Mouse (Mus musculus): ENCODE data around the gene Tpbgl. TPM values are rescaled to one million over a fixed set of nuclear protein-coding genes. Genes with fewer than 3 reads are reported as not detected.
A peak's percentile ranks its signal among the peaks of the same experiment; 100 is the strongest.

Tpbgl gene
- polyA plus RNA-seq, 1 experiment from 2014 or later: 3.2 TPM

GRCm38 (mm10) chr7:99598722-99599121 lies 28.2 kb downstream of the Tpbgl start:
- no peak for ATAC-seq (ENCODE audit: low FRiP score)
- Histone ChIP-seq H3K4me2 (no peak overlapping the region), H3K36me3 (peaks cover 95% of the 10 kb centered on the region), H3K4me3 (replicated peaks) (no peak overlapping the region), H3K4me1 (no peaks in the 10 kb centered on the region), H3K27ac (replicated peaks) (no peak overlapping the region), H3K27me3 (replicated peaks) (no peaks in the 10 kb centered on the region), H3K9me3 (replicated peaks) (no peaks in the 10 kb centered on the region), H3K9ac (replicated peaks) (no peak overlapping the region)
- WGBS: 78% methylated on average over 4 of the region's 4 CpGs

- WGBS: 93% methylated on average over 15 of the region's 15 CpGs
- H3K36me3 ChIP-seq: peaks cover 86% of the 10 kb centered on the region
- no peak overlapping the region for H3K9ac ChIP-seq (replicated peaks)
- no peak overlapping the region for H3K4me2 ChIP-seq
- ATAC-seq (ENCODE audit: low FRiP score): no peak
- no peak overlapping the region for H3K4me3 ChIP-seq (replicated peaks)
- no peak overlapping the region for H3K27ac ChIP-seq (replicated peaks)
- no peaks in the 10 kb centered on the region for H3K27me3 ChIP-seq (replicated peaks)
- H3K9me3 ChIP-seq (replicated peaks): no peaks in the 10 kb centered on the region
- no peaks in the 10 kb centered on the region for H3K4me1 ChIP-seq
Measured at GRCm38 (mm10) chr7:99593868-99594803, 32.8 kb downstream of the Tpbgl start.

GRCm38 (mm10) chr7:99592669-99593068 lies 34.2 kb downstream of the Tpbgl start:
- no peaks in the 10 kb centered on the region for H3K27me3 ChIP-seq (replicated peaks)
- H3K4me2 ChIP-seq: no peak overlapping the region
- H3K4me3 ChIP-seq (replicated peaks): no peak overlapping the region
- peaks cover 86% of the 10 kb centered on the region for H3K36me3 ChIP-seq
- WGBS: 97% methylated on average over 3 of the region's 3 CpGs
- no peaks in the 10 kb centered on the region for H3K9me3 ChIP-seq (replicated peaks)
- H3K4me1 ChIP-seq: no peaks in the 10 kb centered on the region
- no peak overlapping the region for H3K9ac ChIP-seq (replicated peaks)
- no peak overlapping the region for H3K27ac ChIP-seq (replicated peaks)
- ATAC-seq (ENCODE audit: low FRiP score): no peak

- whole genome bisulfite sequencing: 47% methylated on average over 5 of the region's 5 CpGs
- Histone ChIP-seq H3K27ac (replicated peaks) (no peak overlapping the region), H3K4me1 (0 out of 2 replicates have a peak, but pooled peaks cover 2% of the 10 kb centered on the region), H3K9ac (replicated peaks) (no peak overlapping the region), H3K36me3 (peaks cover 76% of the 10 kb centered on the region), H3K4me3 (replicated peaks) (no peak overlapping the region), H3K4me2 (no peak overlapping the region), H3K9me3 (replicated peaks) (no peaks in the 10 kb centered on the region), H3K27me3 (replicated peaks) (no peaks in the 10 kb centered on the region)
- ATAC-seq (ENCODE audit: low FRiP score): no peak
Measured at GRCm38 (mm10) chr7:99590646-99591045, 36.3 kb downstream of the Tpbgl start.

GRCm38 (mm10) chr7:99590064-99590463 lies 36.8 kb downstream of the Tpbgl start:
- 0 out of 2 replicates have a peak, but pooled peaks cover 2% of the 10 kb centered on the region for H3K4me1 ChIP-seq
- H3K27me3 ChIP-seq (replicated peaks): no peaks in the 10 kb centered on the region
- no peak overlapping the region for H3K9ac ChIP-seq (replicated peaks)
- no peaks in the 10 kb centered on the region for H3K9me3 ChIP-seq (replicated peaks)
- H3K36me3 ChIP-seq: peaks cover 76% of the 10 kb centered on the region
- ATAC-seq (ENCODE audit: low FRiP score): peak; percentile 42; the same call in 1 of the 2 replicates
- no peak overlapping the region for H3K4me3 ChIP-seq (replicated peaks)
- no peak overlapping the region for H3K27ac ChIP-seq (replicated peaks)
- WGBS: 5% methylated on average over 3 of the region's 3 CpGs
- no peak overlapping the region for H3K4me2 ChIP-seq

GRCm38 (mm10) chr7:99585976-99586375 lies 40.9 kb downstream of the Tpbgl start:
- ATAC-seq (ENCODE audit: low FRiP score): no peak
- Histone ChIP-seq H3K36me3 (peaks cover 48% of the 10 kb centered on the region), H3K9ac (replicated peaks) (no peak overlapping the region), H3K27me3 (replicated peaks) (no peaks in the 10 kb centered on the region), H3K4me3 (replicated peaks) (no peak overlapping the region), H3K4me1 (peaks cover 14% of the 10 kb centered on the region), H3K4me2 (no peak overlapping the region), H3K27ac (replicated peaks) (no peak overlapping the region), H3K9me3 (replicated peaks) (no peaks in the 10 kb centered on the region)
- 79% methylated on average over 8 of the region's 8 CpGs for WGBS

GRCm38 (mm10) chr7:99583625-99584024 lies 43.3 kb downstream of the Tpbgl start:
- WGBS: 88% methylated on average over 5 of the region's 5 CpGs
- Histone ChIP-seq H3K36me3 (peaks cover 36% of the 10 kb centered on the region), H3K4me2 (no peak overlapping the region), H3K9ac (replicated peaks) (no peak overlapping the region), H3K27me3 (replicated peaks) (no peaks in the 10 kb centered on the region), H3K4me1 (peaks cover 34% of the 10 kb centered on the region), H3K4me3 (replicated peaks) (no peak overlapping the region), H3K27ac (replicated peaks) (no peak overlapping the region), H3K9me3 (replicated peaks) (no peaks in the 10 kb centered on the region)
- no peak for ATAC-seq (ENCODE audit: low FRiP score)

GRCm38 (mm10) chr7:99582867-99583266 lies 44.0 kb downstream of the Tpbgl start:
- peaks cover 29% of the 10 kb centered on the region for H3K36me3 ChIP-seq
- H3K4me1 ChIP-seq: peaks cover 34% of the 10 kb centered on the region
- H3K27me3 ChIP-seq (replicated peaks): no peaks in the 10 kb centered on the region
- no peaks in the 10 kb centered on the region for H3K9me3 ChIP-seq (replicated peaks)
- H3K4me3 ChIP-seq (replicated peaks): no peak overlapping the region
- H3K9ac ChIP-seq (replicated peaks): no peak overlapping the region
- H3K27ac ChIP-seq (replicated peaks): no peak overlapping the region
- no peak for ATAC-seq (ENCODE audit: low FRiP score)
- WGBS: 30% methylated on average over 4 of the region's 4 CpGs
- no peak overlapping the region for H3K4me2 ChIP-seq

GRCm38 (mm10) chr7:99582306-99582705 lies 44.6 kb downstream of the Tpbgl start:
- H3K27ac ChIP-seq (replicated peaks): no peak overlapping the region

GRCm38 (mm10) chr7:99580247-99580646 lies 46.7 kb downstream of the Tpbgl start:
- Histone ChIP-seq H3K4me2 (peak overlapping the region; percentile 43), H3K27me3 (replicated peaks) (no peaks in the 10 kb centered on the region), H3K9me3 (replicated peaks) (no peaks in the 10 kb centered on the region), H3K4me3 (replicated peaks) (no peak overlapping the region), H3K9ac (replicated peaks) (no peak overlapping the region), H3K36me3 (peaks cover 14% of the 10 kb centered on the region), H3K27ac (replicated peaks) (no peak overlapping the region), H3K4me1 (peaks cover 32% of the 10 kb centered on the region)
- ATAC-seq (ENCODE audit: low FRiP score): no peak
- 48% methylated on average over 6 of the region's 6 CpGs for WGBS

More at GRCm38 (mm10) chr7:99582306-99582705, 44.6 kb downstream of the Tpbgl start:
- Histone ChIP-seq H3K9ac (replicated peaks) (no peak overlapping the region), H3K4me3 (replicated peaks) (no peak overlapping the region), H3K4me1 (peaks cover 34% of the 10 kb centered on the region), H3K4me2 (no peak overlapping the region), H3K27me3 (replicated peaks) (no peaks in the 10 kb centered on the region), H3K9me3 (replicated peaks) (no peaks in the 10 kb centered on the region), H3K36me3 (peaks cover 24% of the 10 kb centered on the region)
- 48% methylated on average over 7 of the region's 7 CpGs for WGBS
- no peak for ATAC-seq (ENCODE audit: low FRiP score)

GRCm38 (mm10) chr7:99579491-99580190 lies 47.3 kb downstream of the Tpbgl start:
- Histone ChIP-seq H3K4me3 (replicated peaks) (0 out of 2 replicates have a peak overlapping the region, but pooled peaks have one; percentile 9), H3K9me3 (replicated peaks) (no peaks in the 10 kb centered on the region)
- ATAC-seq (ENCODE audit: low FRiP score): peak; percentile 52; the same call in 1 of the 2 replicates

More at GRCm38 (mm10) chr7:99579491-99580190, 47.3 kb downstream of the Tpbgl start:
- H3K4me2 ChIP-seq: peak overlapping the region; percentile 43
- no peaks in the 10 kb centered on the region for H3K27me3 ChIP-seq (replicated peaks)
- WGBS: 9% methylated on average over 16 of the region's 16 CpGs
- peaks cover 32% of the 10 kb centered on the region for H3K4me1 ChIP-seq
- peak overlapping the region; percentile 62 for H3K27ac ChIP-seq (replicated peaks)
- peak overlapping the region; percentile 32; the same call in 1 of the 2 replicates for H3K9ac ChIP-seq (replicated peaks)
- peaks cover 11% of the 10 kb centered on the region; the same call in 1 of the 2 replicates for H3K36me3 ChIP-seq
